Mouse (Mus musculus): ENCODE measurements at regions not wholly inside any gene's neighbourhood (a gene's known extent, or its start where the extent isn't known, plus 50 kb on each side); places are given as distances from the start of the nearest gene placed in this dataset.
A peak's percentile ranks its signal among the peaks of the same experiment; 100 is the strongest.

- DNase-seq (ENCODE audit: low spot score in 2 of 2): no peak
Observed at GRCm38 (mm10) chr12:12882931-12883553, 58.7 kb downstream of the Mycn start.

- no peak for DNase-seq (ENCODE audit: low spot score in 2 of 2)
Observed at GRCm38 (mm10) chr12:12878031-12878430, 63.7 kb downstream of the Mycn start.

GRCm38 (mm10) chr12:12877539-12877938 lies 64.2 kb downstream of the Mycn start:
- DNase-seq (ENCODE audit: low spot score in 2 of 2): peak; percentile 49 to 60

- DNase-seq (ENCODE audit: low spot score in 2 of 2): peak in 1 of 2 experiments; percentile 43
Observed at GRCm38 (mm10) chr12:12875976-12876745, 65.6 kb downstream of the Mycn start.

- DNase-seq (ENCODE audit: low spot score in 2 of 2): no peak
Observed at GRCm38 (mm10) chr12:12873551-12873950, 68.2 kb downstream of the Mycn start.

GRCm38 (mm10) chr12:12872974-12873373 lies 68.7 kb downstream of the Mycn start:
- no peak for DNase-seq (ENCODE audit: low spot score in 2 of 2)

GRCm38 (mm10) chr12:12871272-12871671 lies 70.4 kb downstream of the Mycn start:
- peak; percentile 68 to 77 for DNase-seq (ENCODE audit: low spot score in 2 of 2)

- peak in 1 of 2 experiments; percentile 27 for DNase-seq (ENCODE audit: low spot score in 2 of 2)
Observed at GRCm38 (mm10) chr12:12866590-12866989, 75.1 kb downstream of the Mycn start.

- DNase-seq (ENCODE audit: low spot score in 2 of 2): no peak
Observed at GRCm38 (mm10) chr12:12850681-12851080, 91.0 kb downstream of the Mycn start.

GRCm38 (mm10) chr12:12846716-12847115 lies 95.0 kb downstream of the Mycn start:
- DNase-seq (ENCODE audit: low spot score in 2 of 2): no peak

GRCm38 (mm10) chr12:12842247-12842957 lies 99.3 kb downstream of the Mycn start:
- no peak for DNase-seq (ENCODE audit: low spot score in 2 of 2)

- DNase-seq (ENCODE audit: low spot score in 2 of 2): no peak
Observed at GRCm38 (mm10) chr12:12841385-12842238, 100.1 kb downstream of the Mycn start.

- DNase-seq (ENCODE audit: low spot score in 2 of 2): no peak
Observed at GRCm38 (mm10) chr12:12840661-12841384, 100.9 kb downstream of the Mycn start.

GRCm38 (mm10) chr12:12837775-12838174 lies 103.9 kb downstream of the Mycn start:
- no peak for DNase-seq (ENCODE audit: low spot score in 2 of 2)

- DNase-seq (ENCODE audit: low spot score in 2 of 2): no peak
Observed at GRCm38 (mm10) chr12:12827821-12828641, 113.7 kb downstream of the Mycn start.

GRCm38 (mm10) chr12:12827379-12827778 lies 114.3 kb downstream of the Mycn start:
- no peak for DNase-seq (ENCODE audit: low spot score in 2 of 2)

GRCm38 (mm10) chr12:12826431-12826830 lies 115.3 kb downstream of the Mycn start:
- no peak for DNase-seq (ENCODE audit: low spot score in 2 of 2)

GRCm38 (mm10) chr12:12825842-12826241 lies 115.9 kb downstream of the Mycn start:
- peak; percentile 65 to 71 for DNase-seq (ENCODE audit: low spot score in 2 of 2)

GRCm38 (mm10) chr12:12821473-12821872 lies 120.2 kb downstream of the Mycn start:
- DNase-seq (ENCODE audit: low spot score in 2 of 2): no peak
